Mouse (Mus musculus) left cerebral cortex, adult 18-20 months (tissue): ENCODE results near the gene Olfr1220. TPM values are rescaled to one million over a fixed set of nuclear protein-coding genes. Genes with fewer than 3 reads are reported as not detected.

Source experiments
- DNase-seq, 2 experiments: peaks; one replicate each; pipeline ENCODE4 v3.0.0; 2021 to 2022; ENCODE audit warnings: low spot score in 2 of 2, mixed read lengths in 1 of 2
- long read RNA-seq, 2 experiments: library from polyadenylated mRNA; stranded (forward); transcript quantifications; one replicate each; pipeline ENCODE4 v2.0.0; 2021
- total RNA-seq, 2 experiments: library from RNA; stranded (reverse); gene quantifications; 2 replicates each; pipeline ENCODE4 v1.2.3; 2021

The Olfr1220 gene
- not detected for total RNA-seq
- long read RNA-seq, experiment 1: 0 reads
- long read RNA-seq, experiment 2: 0 reads

- no peak for DNase-seq
Observed at GRCm38 (mm10) chr2:89106735-89107134, at the start of gene Olfr1220. TSS of gene Olfr1220 (minus strand) at chr2:89106835.

GRCm38 (mm10) chr2:89151460-89151859, 44.8 kb upstream of the Olfr1220 start, which contains the start of gene Olfr1223:
TSS of gene Olfr1223 (minus strand) at chr2:89151560.
- DNase-seq: no peak

GRCm38 (mm10) chr2:89132954-89133353, 26.3 kb upstream of the Olfr1220 start, which contains the start of gene Olfr1222:
TSS of gene Olfr1222 (minus strand) at chr2:89133054.
- DNase-seq: no peak

DNA sequence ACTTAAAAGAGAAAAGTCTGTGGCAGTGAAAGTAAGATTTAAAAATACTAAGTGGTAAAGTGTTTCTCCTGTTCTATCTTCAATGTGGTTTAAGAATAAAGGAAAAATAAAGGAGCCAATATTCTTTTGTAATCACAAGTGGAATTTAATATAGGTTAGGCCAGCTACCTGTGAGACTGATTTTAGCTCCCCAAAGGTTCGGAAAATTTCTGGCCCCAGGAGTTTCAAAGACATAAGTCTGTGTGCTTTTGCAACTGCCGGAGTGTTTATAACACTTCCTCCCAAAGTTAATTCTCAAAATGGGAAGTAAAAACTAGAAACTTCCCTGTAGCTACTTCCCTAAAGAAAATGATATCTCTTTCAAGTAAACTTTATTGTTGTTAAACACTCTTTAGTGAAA, 10.5 kb upstream of the Olfr1220 start, which contains the start of gene Olfr1221:
Gene Olfr1221, minus strand, starts transcription at position 101 of the 400 bp plus-strand sequence.
- DNase-seq: no peak

GRCm38 (mm10) chr2:89105651-89106050, 984 bp downstream of the Olfr1220 start:
- DNase-seq: no peak

- DNase-seq: no peak
Observed at GRCm38 (mm10) chr2:89093848-89094247, 12.8 kb downstream of the Olfr1220 start.

DNA sequence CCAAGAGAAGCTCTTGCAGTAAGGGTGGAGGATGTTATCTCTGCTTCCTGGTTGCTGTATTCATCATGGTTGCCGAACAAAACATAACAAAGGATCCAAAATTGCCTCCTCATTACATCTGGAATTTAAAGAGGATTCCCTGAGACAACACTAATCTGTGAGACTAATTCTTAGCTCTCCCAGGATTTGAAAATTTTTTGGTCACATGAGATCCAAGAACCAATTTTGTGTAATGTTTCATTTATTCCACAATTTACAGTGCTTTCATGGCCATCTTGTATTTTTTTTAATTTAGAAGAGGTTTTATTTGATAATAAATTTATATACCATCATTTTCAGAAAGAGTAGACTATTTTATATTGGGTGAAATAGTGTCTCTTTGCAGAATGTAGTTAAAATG, 23.2 kb downstream of the Olfr1220 start, which contains the start of gene Olfr1219:
Gene Olfr1219, minus strand, starts transcription at position 101 of the 400 bp plus-strand sequence.
- DNase-seq: no peak

- no peak for DNase-seq
Observed at GRCm38 (mm10) chr2:89081487-89081886, 25.1 kb downstream of the Olfr1220 start.

DNA sequence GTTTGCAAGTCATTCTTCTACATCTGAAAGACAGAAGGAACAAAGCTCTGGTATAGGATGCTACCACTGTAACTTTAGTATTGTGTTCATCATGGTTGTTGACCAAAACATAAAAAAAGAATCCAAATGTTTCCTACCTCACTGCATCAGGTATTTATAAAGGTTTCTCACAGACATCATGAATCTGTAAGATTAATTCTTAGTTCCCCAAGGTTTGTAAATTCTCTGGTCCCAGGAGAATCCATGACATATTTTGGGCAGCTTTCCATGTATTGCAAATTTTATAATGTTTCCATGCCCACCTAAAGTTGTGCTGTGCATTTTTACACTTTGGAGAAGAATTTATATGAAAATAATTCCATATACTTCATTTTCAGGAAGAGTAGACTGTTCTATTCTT, 45.5 kb downstream of the Olfr1220 start, which contains the start of gene Olfr1218:
Gene Olfr1218, minus strand, starts transcription at position 101 of the 400 bp plus-strand sequence.
- no peak for DNase-seq

Other genes with a start within 250 kb of the Olfr1220 start
- not detected for gene Olfr1206, start 243.6 kb downstream of the Olfr1220 start, total RNA-seq
- gene Olfr1208, start 204.5 kb downstream of the Olfr1220 start, total RNA-seq: not detected
- not detected for gene Olfr1209, start 191.7 kb downstream of the Olfr1220 start, total RNA-seq
- gene Olfr1211, start 168.7 kb downstream of the Olfr1220 start, total RNA-seq: not detected
- not detected for gene Olfr1212, start 152.9 kb downstream of the Olfr1220 start, total RNA-seq
- gene Gm13762, start 126.6 kb downstream of the Olfr1220 start, total RNA-seq: not detected
- not detected for gene Olfr1214, start 114.2 kb downstream of the Olfr1220 start, total RNA-seq
- not detected for gene Olfr1215, start 99.9 kb downstream of the Olfr1220 start, total RNA-seq
- gene Olfr1216, start 88.5 kb downstream of the Olfr1220 start, total RNA-seq: not detected
- not detected for gene Olfr1217, start 74.8 kb downstream of the Olfr1220 start, total RNA-seq
- gene Olfr1218, start 45.6 kb downstream of the Olfr1220 start, total RNA-seq: not detected
- gene Olfr1219, start 23.3 kb downstream of the Olfr1220 start, total RNA-seq: not detected
- not detected for gene Olfr1221, start 10.4 kb upstream of the Olfr1220 start, total RNA-seq
- not detected for gene Olfr1222, start 26.2 kb upstream of the Olfr1220 start, total RNA-seq
- gene Olfr1223, start 44.7 kb upstream of the Olfr1220 start, total RNA-seq: not detected
- not detected for gene Olfr1224-ps1, start 57.3 kb upstream of the Olfr1220 start, total RNA-seq
- gene Olfr1225, start 67.8 kb upstream of the Olfr1220 start, total RNA-seq: not detected
- gene Olfr1226, start 93.2 kb upstream of the Olfr1220 start, total RNA-seq: not detected
- gene Olfr1228, start 147.2 kb upstream of the Olfr1220 start, total RNA-seq: not detected
- not detected for gene Olfr1229, start 181.2 kb upstream of the Olfr1220 start, total RNA-seq
- not detected for gene Olfr1230, start 190.4 kb upstream of the Olfr1220 start, total RNA-seq
- gene Olfr1231, start 200.2 kb upstream of the Olfr1220 start, total RNA-seq: not detected
- not detected for gene Olfr1232, start 222.8 kb upstream of the Olfr1220 start, total RNA-seq
- gene Olfr1233, start 235.6 kb upstream of the Olfr1220 start, total RNA-seq: not detected